ENCODE assay signal across 9 mouse cellular contexts in the genomic region with DNA sequence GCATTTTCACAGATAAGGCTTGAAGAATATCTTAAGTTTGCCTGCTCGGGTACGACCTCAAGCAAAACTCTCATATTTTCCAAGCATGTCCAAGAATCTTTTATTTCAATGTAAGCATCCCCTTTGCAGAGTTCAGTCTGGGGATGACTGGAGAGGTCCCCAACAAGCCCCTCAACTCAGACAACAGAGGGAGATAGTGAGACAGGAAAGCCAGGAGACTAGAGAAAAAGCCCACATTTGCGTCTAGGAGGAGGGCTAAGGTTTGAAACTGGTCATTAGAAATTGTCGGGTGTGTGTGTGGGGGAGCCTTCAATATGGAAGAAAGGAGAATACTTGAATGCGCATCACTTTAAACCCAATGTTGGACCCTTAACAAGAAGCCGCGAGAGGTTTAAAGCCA. TPM values are rescaled to one million over a fixed set of nuclear protein-coding genes. Genes with fewer than 3 reads are reported as not detected.
DNase-seq lines count a peak whose midpoint lies in the region; ATAC-seq and TF ChIP-seq lines count a peak whose summit lies in the region.
"Had no signal": no experiment of that assay in that cellular context is flagged by ENCODE, and none has a peak within 500 bp of the region (broad histone marks: within the 10 kb centered on the region; RNA-seq: fewer than 3 reads in every experiment).

No protein-coding gene starts in this region.

- H3K27me3 ChIP-seq in heart, postnatal 0 days (ENCODE audit: control insufficient read depth, insufficient read depth, low read length): peaks cover 7% of the 10 kb centered on the region; the same call in 1 of the 2 replicates
- H3K27me3 ChIP-seq in forebrain, embryonic 16.5 days (replicated peaks; ENCODE audit: control insufficient read depth, insufficient read depth, low read length): no peaks in the 10 kb centered on the region
- H3K27me3 ChIP-seq in midbrain, embryonic 14.5 days (ENCODE audit: control insufficient read depth, insufficient read depth, low read length): no peaks in the 10 kb centered on the region

- 18% methylated on average over 7 of the region's 7 CpGs for WGBS in heart, postnatal 0 days
- 18% methylated on average over 7 of the region's 7 CpGs for whole genome bisulfite sequencing in forebrain, embryonic 16.5 days
- whole genome bisulfite sequencing in midbrain, embryonic 14.5 days: 38% methylated on average over 7 of the region's 7 CpGs

- no peaks in the 10 kb centered on the region for H3K9me3 ChIP-seq in heart, postnatal 0 days (replicated peaks; ENCODE audit: control insufficient read depth, low read length)
- no peaks in the 10 kb centered on the region for H3K9me3 ChIP-seq in forebrain, embryonic 16.5 days (ENCODE audit: control insufficient read depth, low read length)
- H3K9me3 ChIP-seq in midbrain, embryonic 14.5 days (ENCODE audit: control insufficient read depth, low read length): no peaks in the 10 kb centered on the region

- ATAC-seq in heart, postnatal 0 days (ENCODE audit: insufficient read depth, low read depth): no peak
- ATAC-seq in forebrain, embryonic 16.5 days: peak; percentile 43
- 0 out of 2 replicates have a peak, but pooled peaks have one; percentile 4 for ATAC-seq in midbrain, embryonic 14.5 days (ENCODE audit: low FRiP score, low TSS enrichment)
- ATAC-seq in CD4-positive, CD25-positive, alpha-beta regulatory T cell, adult 4 months: no peak
- ATAC-seq in monocyte, adult 5-6 weeks (replicated peaks; ENCODE audit: insufficient number of reproducible peaks, low FRiP score, low TSS enrichment, poor library complexity, severe bottlenecking): no peak

- H3K9ac ChIP-seq in heart, postnatal 0 days (replicated peaks; ENCODE audit: low read depth, low read length): no peak overlapping the region
- H3K9ac ChIP-seq in forebrain, embryonic 16.5 days (replicated peaks; ENCODE audit: low read depth, low read length): peak overlapping the region; percentile 80
- H3K9ac ChIP-seq in midbrain, embryonic 14.5 days (replicated peaks; ENCODE audit: low read length): peak overlapping the region; percentile 77

- no peak for DNase-seq in heart, postnatal 0 days (ENCODE audit: low spot score)
- DNase-seq in heart, postnatal 4 days: no peak
- DNase-seq in cerebellum, adult 11 months: peak; percentile 26
- peak; percentile 62 for DNase-seq in midbrain, embryonic 14.5 days
- no peak for DNase-seq in spleen, postnatal 36 days (ENCODE audit: low spot score in 2 of 2)

- TF ChIP-seq EP300 in heart, postnatal 0 days (IDR thresholded peaks at IDR 0.05; ENCODE audit: low read depth): no peak

- H3K4me3 ChIP-seq in heart, postnatal 0 days (ENCODE audit: low read depth, low read length): peak overlapping the region; percentile 59; the same call in 1 of the 2 replicates
- peak overlapping the region; percentile 70 for H3K4me3 ChIP-seq in forebrain, embryonic 16.5 days (replicated peaks; ENCODE audit: low read length)
- H3K4me3 ChIP-seq in midbrain, embryonic 14.5 days (replicated peaks; ENCODE audit: low read depth, low read length): peak overlapping the region; percentile 56

- TF ChIP-seq CTCF in heart, postnatal 0 days (IDR thresholded peaks at IDR 0.05; ENCODE audit: low read depth): no peak

- no peaks in the 10 kb centered on the region for H3K4me1 ChIP-seq in heart, postnatal 0 days (ENCODE audit: control insufficient read depth, insufficient read depth)
- H3K4me1 ChIP-seq in forebrain, embryonic 16.5 days (replicated peaks; ENCODE audit: control insufficient read depth, insufficient read depth, low read length): no peaks in the 10 kb centered on the region
- no peaks in the 10 kb centered on the region for H3K4me1 ChIP-seq in midbrain, embryonic 14.5 days (ENCODE audit: control insufficient read depth, insufficient read depth, low read length)

- H3K4me2 ChIP-seq in heart, postnatal 0 days (ENCODE audit: low read depth, low read length): peak overlapping the region; percentile 85; the same call in 1 of the 2 replicates
- H3K4me2 ChIP-seq in forebrain, embryonic 16.5 days (ENCODE audit: low read length): peak overlapping the region; percentile 49
- peak overlapping the region; percentile 61 for H3K4me2 ChIP-seq in midbrain, embryonic 14.5 days (ENCODE audit: low read length)

- no peak overlapping the region for H3K27ac ChIP-seq in heart, postnatal 0 days (ENCODE audit: low read depth)
- peak overlapping the region; percentile 76 for H3K27ac ChIP-seq in forebrain, embryonic 16.5 days (ENCODE audit: low read length)
- peak overlapping the region; percentile 84 for H3K27ac ChIP-seq in midbrain, embryonic 14.5 days (replicated peaks; ENCODE audit: low read depth, low read length)

- H3K36me3 ChIP-seq in heart, postnatal 0 days (replicated peaks; ENCODE audit: control insufficient read depth, insufficient read depth, low read length): no peaks in the 10 kb centered on the region
- no peaks in the 10 kb centered on the region for H3K36me3 ChIP-seq in forebrain, embryonic 16.5 days (ENCODE audit: control insufficient read depth, insufficient read depth)
- no peaks in the 10 kb centered on the region for H3K36me3 ChIP-seq in midbrain, embryonic 14.5 days (ENCODE audit: control insufficient read depth, insufficient read depth, low read length)

RNA-seq across cellular contexts. Expression of a gene that starts 1.4 kb away (rescaled TPM):
- total RNA-seq in heart, postnatal 0 days (2014; rRNA removed; ENCODE audit: low replicate concordance): not detected in 2 replicates
- 0.03 and 0.05 TPM in 2 replicates for polyA plus RNA-seq in heart, postnatal 0 days (2015; fragmentation: Nextera tagmentation; extraction: Ambion mirVana)
- total RNA-seq in heart, postnatal 4 days (2021): under 1 TPM; 0.17 to 0.23 TPM
- polyA plus RNA-seq in forebrain, embryonic 16.5 days (2015; fragmentation: Nextera tagmentation; extraction: Ambion mirVana): 13.1 and 14.0 TPM in 2 replicates
- 10.3 and 11.3 TPM in 2 replicates for polyA plus RNA-seq in midbrain, embryonic 14.5 days (2014; fragmentation: Nextera tagmentation; extraction: Ambion mirVana)
- not detected for polyA plus RNA-seq in CD4-positive, CD25-positive, alpha-beta regulatory T cell, adult 4 months (2017; shearing (Covaris generic))
- total RNA-seq in monocyte, adult 5-6 weeks (2017): not detected in 3 replicates
- total RNA-seq: hematopoietic stem cell, adult 5-6 weeks had no signal

Comparison
In these comparisons a context has a peak if more than half of its experiments do, and no peak if none do; other contexts are left out.
1. ATAC-seq: peak in forebrain, embryonic 16.5 days (single experiment) and midbrain, embryonic 14.5 days (single experiment); none in heart, postnatal 0 days (single experiment), CD4-positive, CD25-positive, alpha-beta regulatory T cell, adult 4 months (single experiment) and monocyte, adult 5-6 weeks (single experiment).
2. DNase-seq: peak in cerebellum, adult 11 months (single experiment) and midbrain, embryonic 14.5 days (single experiment); none in heart, postnatal 0 days (single experiment), heart, postnatal 4 days (single experiment) and spleen, postnatal 36 days (0 of 2).
3. RNA of a gene that starts 1.4 kb away (polyA plus RNA-seq): 13.1 to 14.0 TPM in forebrain, embryonic 16.5 days and 10.3 to 11.3 TPM in midbrain, embryonic 14.5 days; 0.03 to 0.05 TPM in heart, postnatal 0 days and not detected in CD4-positive, CD25-positive, alpha-beta regulatory T cell, adult 4 months; every median in the first group is over 10 times any median in the second.
4. Peak in every context shown above with its lines, with median percentiles within 50 percentile points of each other: H3K4me2 ChIP-seq and H3K4me3 ChIP-seq.